Mouse (Mus musculus): Measurements from ENCODE around the gene Ppa2. TPM values are rescaled to one million over a fixed set of nuclear protein-coding genes. Genes with fewer than 3 reads are reported as not detected.

Ppa2 gene
- total RNA-seq, 4 experiments from 2014 or later: 43.2 to 56.4 (median 53.2) TPM

DNA sequence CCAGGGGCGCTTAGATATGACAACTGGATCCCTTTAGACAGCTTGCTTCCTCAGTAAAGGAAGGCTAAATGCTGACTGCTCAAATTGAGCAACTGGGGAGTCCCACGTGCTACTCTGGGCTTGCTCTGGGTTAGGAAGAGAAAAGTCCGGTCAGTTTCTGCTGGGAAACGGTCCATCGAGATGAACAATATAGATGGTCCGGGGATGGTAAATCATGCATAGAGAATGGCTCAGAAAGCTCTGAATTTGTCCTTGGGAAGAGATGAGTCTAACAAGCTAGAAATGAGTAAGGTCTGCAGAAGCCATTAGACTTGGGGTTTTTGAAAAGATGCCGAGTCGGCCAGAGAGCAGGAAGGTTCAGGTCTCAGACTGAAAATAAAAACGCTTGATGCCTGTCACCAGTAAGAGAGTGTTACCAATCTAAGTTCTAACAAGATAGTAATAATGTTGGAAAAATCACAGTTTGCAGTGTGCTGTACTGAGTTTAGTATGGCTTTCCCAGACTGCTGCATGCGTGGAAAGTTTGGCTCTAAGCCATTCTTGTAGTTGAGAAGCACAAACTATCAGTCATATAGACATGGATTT lies 80.0 kb downstream of the Ppa2 start:
- no peak for DNase-seq (ENCODE audit: low spot score in 2 of 2)

DNA sequence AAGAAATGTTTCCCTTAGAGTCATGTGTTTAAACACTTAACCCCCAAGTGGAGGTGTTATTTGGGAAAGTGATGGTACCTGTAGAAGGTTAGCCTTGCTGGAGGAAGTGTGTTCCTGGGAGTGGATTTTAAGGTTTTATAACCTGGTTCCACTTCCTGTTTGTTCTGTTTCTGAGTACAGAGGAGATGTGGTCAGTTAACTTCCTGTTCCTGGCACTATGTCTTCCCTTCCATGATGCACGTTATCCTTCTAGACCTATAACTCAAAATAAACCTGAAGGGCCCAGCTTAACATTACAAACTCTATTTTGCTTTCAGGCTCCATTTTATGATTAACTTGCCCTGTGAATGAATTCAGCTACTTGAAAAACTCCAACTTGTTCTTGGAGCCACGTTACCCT lies 84.6 kb downstream of the Ppa2 start:
- DNase-seq (ENCODE audit: low spot score in 2 of 2): no peak

- DNase-seq (ENCODE audit: low spot score in 2 of 2): no peak
Observed at GRCm38 (mm10) chr3:133403849-133404248, 93.9 kb downstream of the Ppa2 start.

DNA sequence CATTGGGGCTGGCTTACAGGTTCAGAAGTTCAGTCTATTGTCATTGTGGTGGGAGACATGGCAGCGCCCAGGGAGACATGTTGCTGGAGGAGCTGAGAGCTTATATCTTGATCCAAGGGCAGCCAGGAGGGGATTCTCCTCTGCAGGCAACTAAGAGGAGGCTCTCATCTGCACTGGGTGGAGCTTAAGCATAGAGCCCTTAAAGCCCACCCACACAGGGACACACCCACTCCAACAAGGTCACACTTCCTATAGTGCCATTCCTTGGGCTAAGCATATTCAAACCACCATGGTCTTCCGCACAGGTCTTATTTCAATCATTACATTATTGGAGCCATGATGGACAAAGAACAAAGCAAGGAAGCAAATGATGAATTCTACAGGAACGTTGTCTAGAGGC lies 95.7 kb downstream of the Ppa2 start:
- no peak for DNase-seq (ENCODE audit: low spot score in 2 of 2)

DNA sequence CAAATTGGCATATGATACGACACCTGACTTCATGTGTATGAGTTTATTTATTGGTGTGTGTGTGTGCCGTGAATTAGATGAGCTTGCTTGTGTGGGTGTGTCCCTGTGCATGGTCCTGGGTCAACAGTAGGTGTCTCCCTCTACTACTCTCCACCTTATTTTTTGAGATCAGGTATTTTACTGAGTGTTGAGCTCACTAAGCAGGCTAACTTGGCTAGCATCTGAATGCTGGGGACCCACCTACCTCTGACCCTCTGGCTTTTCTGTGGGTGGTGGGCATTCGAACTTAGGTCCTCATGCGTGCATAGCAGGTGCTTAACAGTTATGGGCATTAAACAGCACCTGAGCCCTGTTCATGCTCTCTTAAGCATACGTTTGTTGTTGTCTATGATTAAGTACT lies 96.3 kb downstream of the Ppa2 start:
- no peak for DNase-seq (ENCODE audit: low spot score in 2 of 2)

DNA sequence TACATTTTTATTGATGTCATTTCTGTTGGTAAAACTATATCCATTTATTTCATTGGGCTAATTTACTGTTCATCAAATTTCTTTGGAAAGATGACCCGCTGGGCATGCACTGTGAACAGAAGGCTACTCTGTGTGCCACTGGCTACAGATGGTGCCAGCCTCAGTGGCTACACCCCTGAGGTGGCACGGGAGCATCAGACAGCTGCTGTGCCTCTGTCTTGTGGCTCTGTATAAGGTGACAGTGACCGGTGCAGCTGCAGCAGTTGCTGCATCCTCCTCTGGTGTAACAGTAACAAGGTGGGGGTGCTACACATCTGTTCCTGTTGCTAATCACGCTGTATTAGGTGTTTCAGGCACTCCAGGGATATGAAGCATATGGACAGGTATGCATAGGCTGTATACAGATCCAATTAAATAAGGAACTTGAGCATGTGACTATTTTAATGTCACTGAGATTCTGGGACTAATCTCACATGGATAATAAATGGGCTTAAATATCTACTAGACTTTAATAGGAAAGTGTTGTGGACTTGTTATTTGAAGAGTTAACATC lies 101.3 kb downstream of the Ppa2 start:
- DNase-seq (ENCODE audit: low spot score in 2 of 2): no peak

DNA sequence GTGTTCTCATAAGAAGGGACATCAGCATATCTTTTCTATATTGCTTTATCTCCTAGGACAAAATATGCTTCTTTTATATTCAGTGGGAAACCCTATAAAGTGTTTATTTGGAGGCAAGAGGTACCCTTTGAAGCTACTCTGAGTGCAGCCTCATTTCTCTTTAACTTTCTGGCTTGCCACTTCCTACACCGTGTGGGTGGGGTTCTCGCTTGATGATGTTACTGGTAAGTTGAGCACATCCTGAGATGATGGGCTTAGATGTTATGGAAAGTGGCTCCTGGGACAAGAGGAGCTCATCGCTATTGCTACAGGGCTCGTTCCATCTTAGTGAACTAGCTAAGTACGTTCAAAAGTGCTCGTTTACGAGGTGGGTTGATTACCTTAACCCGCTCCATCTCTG lies 101.9 kb downstream of the Ppa2 start:
- DNase-seq (ENCODE audit: low spot score in 2 of 2): no peak

- no peak for DNase-seq (ENCODE audit: low spot score in 2 of 2)
Observed at GRCm38 (mm10) chr3:133414747-133415146, 104.8 kb downstream of the Ppa2 start.

DNA sequence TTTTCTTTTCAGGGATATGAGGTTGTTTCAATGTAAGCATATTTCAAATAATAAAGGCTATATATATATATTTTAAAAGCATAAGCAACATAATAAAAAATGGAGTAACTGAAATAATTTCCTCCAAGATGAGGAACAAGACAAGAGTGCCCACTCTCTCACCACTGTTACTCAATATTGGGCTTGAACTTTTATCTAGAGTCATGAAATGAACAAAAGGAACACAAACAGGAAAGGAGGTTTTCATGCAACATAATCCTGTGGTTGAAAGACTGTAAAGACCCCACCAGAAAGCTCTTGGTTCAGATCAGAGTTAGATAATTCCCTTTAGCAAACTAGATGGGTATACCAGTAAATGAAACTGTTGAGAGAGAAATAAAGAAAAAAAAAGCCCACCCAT lies 113.2 kb downstream of the Ppa2 start:
- DNase-seq (ENCODE audit: low spot score in 2 of 2): no peak

Other genes starting within 250 kb of the Ppa2 start
- 10 to 100 TPM; 10.5 to 13.8 (median 11.9) TPM for gene Ints12, start 218.3 kb upstream of the Ppa2 start, total RNA-seq (2022)
- 10 to 100 TPM in 3 of 4 experiments, 1 to 10 TPM in 1; 8.5 to 12.2 (median 10.6) TPM for gene Gstcd, start 218.1 kb upstream of the Ppa2 start, total RNA-seq (2022)
- gene Arhgef38, start 75.2 kb upstream of the Ppa2 start, total RNA-seq (2022): under 1 TPM in 1 of 4 experiments, not detected in 3; 0.12 TPM
- 10 to 100 TPM; 44.9 to 50.5 (median 48.3) TPM for gene Tet2, start 235.0 kb downstream of the Ppa2 start, total RNA-seq (2022)

Measured in layer of hippocampus, adult 8-10 months (tissue).